Mouse (Mus musculus): ENCODE measurements around the gene Hnrnpab. TPM values are rescaled to one million over a fixed set of nuclear protein-coding genes. Genes with fewer than 3 reads are reported as not detected.
A peak's percentile ranks its signal among the peaks of the same experiment; 100 is the strongest.

Hnrnpab gene
- total and polyA plus RNA-seq, 3 experiments, result 184 to 1,104 (median 894) TPM

DNA sequence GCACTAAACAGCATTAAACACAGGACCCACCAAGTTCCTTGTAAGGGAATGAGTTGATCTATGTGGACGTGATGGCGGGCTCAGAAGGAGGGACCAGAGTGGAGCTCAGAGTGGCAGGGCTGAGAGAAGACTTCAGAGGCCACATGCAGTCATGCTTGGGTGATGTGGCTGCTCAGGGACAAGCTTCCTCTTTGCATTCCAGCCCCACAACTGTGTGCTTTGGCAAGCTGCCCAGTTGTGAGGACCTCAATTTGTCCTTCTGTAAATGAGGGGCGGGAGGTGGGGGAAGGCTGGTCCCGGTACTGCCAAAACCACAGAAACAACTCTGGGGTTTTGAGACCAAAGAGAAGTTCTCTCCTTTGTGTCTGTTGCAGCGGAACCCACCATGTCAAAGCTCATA is 55.4 kb downstream of the Hnrnpab start (continued):
- TF ChIP-seq BHLHE40 (IDR thresholded peaks at IDR 0.05; ENCODE audit: borderline replicate concordance, low read depth, low read length) (no peak), UBTF (IDR thresholded peaks at IDR 0.05; ENCODE audit: borderline replicate concordance, insufficient read depth, low read depth, low read length) (no peak), TBP (IDR thresholded peaks at IDR 0.05; ENCODE audit: low read depth, low read length) (no peak), EP300 (IDR thresholded peaks at IDR 0.05; ENCODE audit: low read depth in 1 of 2, low read length in 2 of 2) (peak; percentile 24 to 43; a peak in 3 of 4 replicates)

Other genes with a start within 250 kb of the Hnrnpab start
- gene Phykpl, start 22.1 kb downstream of the Hnrnpab start, total RNA-seq (2012; rRNA removed), result 17.2 and 22.7 TPM in 2 replicates
- gene Phykpl, start 22.1 kb downstream of the Hnrnpab start, polyA plus RNA-seq (2012; ENCODE audit: insufficient read depth in 1 of 2, insufficient read length in 2 of 2, low read depth in 1 of 2, low replicate concordance in 2 of 2, missing spikeins in 1 of 2), result 10 to 100 TPM in 1 of 2 experiments, not detected in 1; 23.0 TPM
- 588 and 649 TPM in 2 replicates for gene Nhp2, start 12.9 kb upstream of the Hnrnpab start, total RNA-seq (2012; rRNA removed)
- gene Nhp2, start 12.9 kb upstream of the Hnrnpab start, polyA plus RNA-seq (2012; ENCODE audit: insufficient read depth in 1 of 2, insufficient read length in 2 of 2, low read depth in 1 of 2, low replicate concordance in 2 of 2, missing spikeins in 1 of 2), result 1,000 to 10,000 TPM in 1 of 2 experiments, 100 to 1,000 TPM in 1; 739 to 6,489 TPM
- 52.5 and 55.1 TPM in 2 replicates for gene Rmnd5b, start 29.0 kb upstream of the Hnrnpab start, total RNA-seq (2012; rRNA removed)
- 10 to 100 TPM in 1 of 2 experiments, not detected in 1; 63.0 TPM for gene Rmnd5b, start 29.0 kb upstream of the Hnrnpab start, polyA plus RNA-seq (2012; ENCODE audit: insufficient read depth in 1 of 2, insufficient read length in 2 of 2, low read depth in 1 of 2, low replicate concordance in 2 of 2, missing spikeins in 1 of 2)
- gene N4bp3, start 44.0 kb upstream of the Hnrnpab start, total RNA-seq (2012; rRNA removed), result 6.9 and 7.1 TPM in 2 replicates
- gene N4bp3, start 44.0 kb upstream of the Hnrnpab start, polyA plus RNA-seq (2012; ENCODE audit: insufficient read depth in 1 of 2, insufficient read length in 2 of 2, low read depth in 1 of 2, low replicate concordance in 2 of 2, missing spikeins in 1 of 2), result 10 to 100 TPM in 1 of 2 experiments, not detected in 1; 11.5 TPM
- 0.39 and 0.56 TPM in 2 replicates for gene D930048N14Rik, start 44.1 kb upstream of the Hnrnpab start, total RNA-seq (2012; rRNA removed)
- gene D930048N14Rik, start 44.1 kb upstream of the Hnrnpab start, polyA plus RNA-seq (2012; ENCODE audit: insufficient read depth in 1 of 2, insufficient read length in 2 of 2, low read depth in 1 of 2, low replicate concordance in 2 of 2, missing spikeins in 1 of 2), result 1 to 10 TPM in 1 of 2 experiments, not detected in 1; 2.1 TPM
- gene 0610009B22Rik, start 82.0 kb upstream of the Hnrnpab start, total RNA-seq (2012; rRNA removed), result 37.3 and 37.7 TPM in 2 replicates
- 10 to 100 TPM in 1 of 2 experiments, not detected in 1; 24.4 TPM for gene 0610009B22Rik, start 82.0 kb upstream of the Hnrnpab start, polyA plus RNA-seq (2012; ENCODE audit: insufficient read depth in 1 of 2, insufficient read length in 2 of 2, low read depth in 1 of 2, low replicate concordance in 2 of 2, missing spikeins in 1 of 2)
- gene Sec24a, start 156.8 kb upstream of the Hnrnpab start, total RNA-seq (2012; rRNA removed), result 5.3 TPM in 2 replicates
- 10 to 100 TPM; 14.1 to 38.2 TPM for gene Sec24a, start 156.8 kb upstream of the Hnrnpab start, polyA plus RNA-seq (2012; ENCODE audit: insufficient read depth in 1 of 2, insufficient read length in 2 of 2, low read depth in 1 of 2, low replicate concordance in 2 of 2, missing spikeins in 1 of 2)
- 99.0 and 104 TPM in 2 replicates for gene Sar1b, start 156.8 kb upstream of the Hnrnpab start, total RNA-seq (2012; rRNA removed)
- 100 to 1,000 TPM in 1 of 2 experiments, not detected in 1; 124 TPM for gene Sar1b, start 156.8 kb upstream of the Hnrnpab start, polyA plus RNA-seq (2012; ENCODE audit: insufficient read depth in 1 of 2, insufficient read length in 2 of 2, low read depth in 1 of 2, low replicate concordance in 2 of 2, missing spikeins in 1 of 2)

Data from MEL (cell line).